Mouse (Mus musculus) small intestine, adult 2 months (tissue): ENCODE measurements around the gene Clcn7. TPM values are rescaled to one million over a fixed set of nuclear protein-coding genes. Genes with fewer than 3 reads are reported as not detected.

Experiments
- H3K27ac ChIP-seq: fragments of 200-500 bp; 2 replicates; pipeline ENCODE4 v1.5.1; 2012; ENCODE audit warnings: low read depth, low read length, control low read depth, inconsistent platforms; ENCODE audit not compliant: insufficient read depth
- H3K27me3 ChIP-seq: fragments of 200-500 bp; 2 replicates; pipeline ENCODE4 v1.6.1; 2012; ENCODE audit warnings: mild to moderate bottlenecking, moderate library complexity, low read length, inconsistent platforms; ENCODE audit not compliant: control insufficient read depth, insufficient read depth
- H3K36me3 ChIP-seq: fragments of 200-500 bp; 2 replicates; pipeline ENCODE4 v1.6.1; 2012; ENCODE audit warnings: mild to moderate bottlenecking, low read length, control low read depth, inconsistent platforms; ENCODE audit not compliant: control insufficient read depth, insufficient read depth
- H3K4me1 ChIP-seq: fragments of 200-500 bp; 2 replicates; pipeline ENCODE4 v1.6.1; 2012; ENCODE audit warnings: low read length, inconsistent platforms, mixed read lengths; ENCODE audit not compliant: control insufficient read depth, insufficient read depth, insufficient read length
- H3K4me3 ChIP-seq: fragments of 200-500 bp; 2 replicates; pipeline ENCODE4 v1.5.1; 2012; ENCODE audit warnings: low read depth, mild to moderate bottlenecking, control low read depth, inconsistent platforms, low read length, moderate library complexity
- CTCF ChIP-seq: fragments of 200-500 bp; IDR thresholded peaks from 2 replicates; pipeline ENCODE4 v1.5.1; 2012; ENCODE audit warnings: low read depth, mild to moderate bottlenecking, control low read depth, inconsistent platforms, low read length, moderate library complexity, mixed read lengths; ENCODE audit not compliant: insufficient replicate concordance, insufficient read length; ENCODE audit errors: extremely low read depth
- POLR2A ChIP-seq: fragments of 200-500 bp; IDR thresholded peaks from 2 replicates; pipeline ENCODE4 v1.6.1; 2012; ENCODE audit warnings: low read depth, mild to moderate bottlenecking, control low read depth, inconsistent platforms, low read length, moderate library complexity
- WGBS: fragments of 180-500 bp; shearing (Covaris S2); methylation state at CpG from one replicate; pipeline ENCODE4 v1.1.7; 2018; 5-methylcytosine and 5-hydroxymethylcytosine counted together
- polyA plus RNA-seq: library from polyadenylated mRNA; depleted of rRNA; stranded (reverse); fragments of >200 nt; gene quantifications from 2 replicates; pipeline ENCODE4 v1.2.3, GENCODE M21; 2012; rRNA removed

Clcn7 gene
- polyA plus RNA-seq, 1 experiment = 15.9 TPM

- Histone ChIP-seq H3K27me3 (no peaks in the 10 kb centered on the region), H3K4me1 (no peaks in the 10 kb centered on the region), H3K36me3 (peaks cover 38% of the 10 kb centered on the region), H3K4me3 (no peak overlapping the region), H3K27ac (no peak overlapping the region)
- WGBS = 75% methylated on average over 4 of the region's 4 CpGs
- TF ChIP-seq CTCF = no peak
- TF ChIP-seq POLR2A = no peak
Measured at GRCm38 (mm10) chr17:25211705-25212104, 78.5 kb downstream of the Clcn7 start.

Other genes with a start within 250 kb of the Clcn7 start
- 33.0 and 39.9 TPM in 2 replicates for gene Nubp2, start 247.0 kb upstream of the Clcn7 start, polyA plus RNA-seq
- 51.5 and 88.1 TPM in 2 replicates for gene Spsb3, start 246.7 kb upstream of the Clcn7 start, polyA plus RNA-seq
- 20.3 and 21.0 TPM in 2 replicates for gene Eme2, start 238.3 kb upstream of the Clcn7 start, polyA plus RNA-seq
- 244 and 319 TPM in 2 replicates for gene Mrps34, start 238.3 kb upstream of the Clcn7 start, polyA plus RNA-seq
- 29.4 and 52.4 TPM in 2 replicates for gene Nme3, start 236.9 kb upstream of the Clcn7 start, polyA plus RNA-seq
- 37.0 and 51.7 TPM in 2 replicates for gene Mapk8ip3, start 196.4 kb upstream of the Clcn7 start, polyA plus RNA-seq
- gene Jpt2, start 172.7 kb upstream of the Clcn7 start, polyA plus RNA-seq = 13.3 and 18.2 TPM in 2 replicates
- 5.8 and 10.0 TPM in 2 replicates for gene Cramp1l, start 117.6 kb upstream of the Clcn7 start, polyA plus RNA-seq
- 4.2 and 8.4 TPM in 2 replicates for gene Ift140, start 117.3 kb upstream of the Clcn7 start, polyA plus RNA-seq
- 9.7 and 17.7 TPM in 2 replicates for gene Tmem204, start 49.8 kb upstream of the Clcn7 start, polyA plus RNA-seq
- gene Telo2, start 17.4 kb upstream of the Clcn7 start, polyA plus RNA-seq = 7.3 and 8.9 TPM in 2 replicates
- 0.10 TPM in 1 of 2 replicates, not detected in the other for gene Ptx4, start 12.6 kb upstream of the Clcn7 start, polyA plus RNA-seq
- 0.06 TPM in 1 of 2 replicates, not detected in the other for gene Ccdc154, start 29.1 kb downstream of the Clcn7 start, polyA plus RNA-seq
- gene Gm38655, start 42.1 kb downstream of the Clcn7 start, polyA plus RNA-seq = 0.33 and 0.46 TPM in 2 replicates
- 5.4 and 6.3 TPM in 2 replicates for gene BC003965, start 51.2 kb downstream of the Clcn7 start, polyA plus RNA-seq
- gene Unkl, start 55.0 kb downstream of the Clcn7 start, polyA plus RNA-seq = 7.1 and 11.7 TPM in 2 replicates
- gene Gnptg, start 106.7 kb downstream of the Clcn7 start, polyA plus RNA-seq = 21.0 and 29.3 TPM in 2 replicates
- 6.8 and 13.3 TPM in 2 replicates for gene Tsr3, start 106.8 kb downstream of the Clcn7 start, polyA plus RNA-seq
- gene Baiap3, start 123.0 kb downstream of the Clcn7 start, polyA plus RNA-seq = 10.1 TPM in 2 replicates
- 24.8 and 50.8 TPM in 2 replicates for gene Ube2i, start 141.2 kb downstream of the Clcn7 start, polyA plus RNA-seq
- gene Prss34, start 165.0 kb downstream of the Clcn7 start, polyA plus RNA-seq = not detected in 2 replicates
- gene Prss28, start 175.3 kb downstream of the Clcn7 start, polyA plus RNA-seq = not detected in 2 replicates
- not detected in 2 replicates for gene Prss29, start 185.3 kb downstream of the Clcn7 start, polyA plus RNA-seq
- 0.39 TPM in 1 of 2 replicates, not detected in the other for gene Tpsab1, start 212.2 kb downstream of the Clcn7 start, polyA plus RNA-seq
- gene Tpsb2, start 232.9 kb downstream of the Clcn7 start, polyA plus RNA-seq = 3.8 TPM in 1 of 2 replicates, not detected in the other
- 15.8 and 59.6 TPM in 2 replicates for gene Tpsg1, start 235.9 kb downstream of the Clcn7 start, polyA plus RNA-seq